Mouse (Mus musculus): ENCODE measurements around the gene Erbin. TPM values are rescaled to one million over a fixed set of nuclear protein-coding genes. Genes with fewer than 3 reads are reported as not detected.

The Erbin gene
- total and polyA plus RNA-seq, 3 experiments: 5.8 to 88.9 (median 88.6) TPM

DNA sequence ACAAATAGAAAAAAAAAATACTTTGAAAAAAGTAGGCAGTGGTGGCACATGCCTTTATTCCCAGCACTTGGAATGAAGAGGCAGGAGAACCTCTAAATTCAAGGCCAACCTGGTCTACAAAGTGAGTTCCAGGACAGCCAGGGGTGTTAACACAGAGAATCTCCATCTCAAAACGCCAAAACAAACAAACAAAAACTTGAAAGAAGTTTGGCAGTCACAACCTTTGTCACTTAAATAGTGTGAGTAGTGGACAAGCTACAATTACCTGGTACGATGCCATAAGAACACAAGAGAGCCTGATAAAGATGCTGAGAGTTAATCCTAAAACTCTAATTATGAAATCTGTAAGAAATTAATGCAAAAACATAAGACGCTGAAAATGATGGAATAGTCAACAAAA is 8.0 kb downstream of the Erbin start:
- no peak for DNase-seq

- no peak for DNase-seq
Observed at GRCm38 (mm10) chr13:103910598-103910997, 9.7 kb downstream of the Erbin start.

DNA sequence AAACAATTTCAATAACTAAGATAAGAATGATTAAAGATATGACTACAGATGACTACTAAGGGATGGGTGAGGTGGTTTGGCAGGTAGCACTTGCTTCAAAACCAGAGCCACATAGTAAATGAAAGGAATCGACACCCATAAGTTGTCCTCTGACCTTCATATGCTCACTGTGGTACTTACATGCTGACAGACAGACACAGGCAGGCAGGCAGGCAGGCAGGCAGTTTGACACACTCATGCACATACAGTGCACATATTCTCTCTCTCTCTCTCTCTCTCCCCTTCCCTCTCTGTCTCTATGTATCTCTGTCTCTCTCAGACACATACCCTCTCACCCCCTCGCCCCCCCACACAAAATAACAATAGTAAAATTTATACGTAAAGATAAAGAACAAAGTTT is 10.4 kb downstream of the Erbin start:
- no peak for DNase-seq

DNA sequence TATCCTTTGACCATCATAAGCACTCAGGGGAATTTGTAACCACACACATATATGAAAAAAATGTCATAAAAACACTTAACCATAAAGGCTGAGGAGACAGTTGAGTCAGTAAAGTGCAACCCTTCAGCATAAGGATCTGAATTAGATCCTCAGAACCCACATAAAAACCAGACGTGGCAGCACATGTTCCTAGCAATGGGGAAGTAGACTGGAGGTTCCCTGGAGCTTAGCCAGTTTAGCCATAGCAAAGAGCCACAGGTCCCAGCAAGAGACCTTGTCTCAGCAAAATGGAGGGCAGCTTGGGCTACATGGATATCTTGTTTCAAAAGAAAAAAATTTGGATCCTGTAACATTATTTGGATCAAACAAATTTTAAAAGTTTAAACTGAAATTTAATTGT is 20.3 kb downstream of the Erbin start:
- no peak for DNase-seq

- DNase-seq: no peak
Observed at GRCm38 (mm10) chr13:103897606-103898005, 22.7 kb downstream of the Erbin start.

DNA sequence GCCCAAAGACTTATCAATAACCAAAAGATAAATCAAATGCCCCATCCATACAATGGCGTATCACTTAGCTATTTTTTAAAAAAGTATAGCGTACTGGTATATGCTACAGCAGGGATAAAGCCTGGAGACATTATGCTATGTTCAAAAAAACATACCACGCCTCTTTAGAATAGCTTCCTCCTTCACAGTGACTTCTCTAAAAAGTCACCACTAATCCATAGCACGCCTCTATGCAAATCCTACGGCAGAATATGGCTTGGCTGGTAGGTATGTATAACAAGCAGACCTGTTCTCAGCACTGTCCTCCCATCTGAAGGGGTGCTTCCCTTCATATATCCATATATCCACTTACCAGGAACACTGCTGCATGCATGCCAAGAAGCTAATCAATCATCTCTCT is 27.2 kb downstream of the Erbin start:
- DNase-seq: no peak

- no peak for DNase-seq
Observed at GRCm38 (mm10) chr13:103890038-103890437, 30.3 kb downstream of the Erbin start.

DNA sequence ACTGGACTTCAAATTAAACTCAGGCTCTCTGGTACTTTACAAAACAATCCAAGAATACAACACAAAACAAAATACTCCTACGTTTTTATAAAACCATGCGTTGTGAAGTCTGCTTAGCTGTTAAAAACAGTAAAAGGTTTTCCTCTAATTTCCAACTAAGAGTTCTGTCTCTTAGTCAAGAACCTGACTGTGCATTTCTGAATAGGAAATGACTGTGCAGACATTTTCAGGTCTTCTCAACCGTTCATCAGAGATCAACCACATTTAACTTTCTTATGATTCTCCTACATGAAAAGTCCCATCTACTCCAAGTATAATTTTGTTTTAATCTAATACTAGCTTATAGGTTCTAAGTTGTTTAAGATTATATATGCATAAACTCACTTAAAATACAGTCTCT is 33.8 kb downstream of the Erbin start:
- no peak for DNase-seq

- no peak for DNase-seq
Observed at GRCm38 (mm10) chr13:103881200-103881599, 39.1 kb downstream of the Erbin start.

GRCm38 (mm10) chr13:103876743-103877142 is 43.6 kb downstream of the Erbin start:
- no peak for DNase-seq

- DNase-seq: no peak
Observed at GRCm38 (mm10) chr13:103875823-103876514, 44.3 kb downstream of the Erbin start.

DNA sequence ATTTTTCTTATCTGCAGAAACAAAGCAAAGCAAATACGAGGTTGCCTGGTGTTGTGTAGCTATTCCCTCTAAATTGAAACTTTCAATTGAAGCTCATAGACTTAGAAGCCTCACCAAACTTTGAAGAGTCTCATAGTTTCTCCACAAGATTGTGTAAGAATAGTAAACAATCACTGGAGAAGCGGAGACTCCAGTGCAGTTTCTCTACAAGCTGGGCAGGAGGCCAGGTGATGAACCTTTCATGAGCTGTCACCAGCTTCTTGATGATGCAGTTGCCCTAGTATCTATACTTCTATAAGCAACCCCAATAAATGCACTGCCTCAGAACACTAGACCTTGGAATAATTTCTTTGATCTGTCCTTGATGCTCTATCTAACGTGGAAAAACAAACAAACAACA is 49.5 kb downstream of the Erbin start:
- DNase-seq: peak; percentile 79

DNA sequence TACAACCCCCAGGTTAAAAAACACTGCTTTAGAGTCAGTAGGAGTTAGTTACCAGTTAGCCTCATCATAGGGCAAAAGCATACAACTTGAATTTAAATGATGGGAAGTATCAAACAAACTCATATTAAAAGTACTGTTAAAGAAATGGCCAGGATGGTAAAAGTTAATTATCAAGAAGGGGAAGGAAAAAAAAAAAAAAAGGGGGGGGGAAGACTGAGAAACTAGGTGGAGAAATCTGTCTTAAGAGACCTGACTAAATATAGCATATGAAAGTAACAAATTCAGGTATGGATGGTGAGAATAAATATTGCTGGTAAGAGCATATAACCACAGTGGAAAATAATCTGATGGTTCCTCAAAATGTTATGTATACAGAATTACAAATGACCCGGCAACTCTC is 50.2 kb downstream of the Erbin start:
- DNase-seq: no peak

- DNase-seq: no peak
Observed at GRCm38 (mm10) chr13:103868875-103869274, 51.4 kb downstream of the Erbin start.

DNA sequence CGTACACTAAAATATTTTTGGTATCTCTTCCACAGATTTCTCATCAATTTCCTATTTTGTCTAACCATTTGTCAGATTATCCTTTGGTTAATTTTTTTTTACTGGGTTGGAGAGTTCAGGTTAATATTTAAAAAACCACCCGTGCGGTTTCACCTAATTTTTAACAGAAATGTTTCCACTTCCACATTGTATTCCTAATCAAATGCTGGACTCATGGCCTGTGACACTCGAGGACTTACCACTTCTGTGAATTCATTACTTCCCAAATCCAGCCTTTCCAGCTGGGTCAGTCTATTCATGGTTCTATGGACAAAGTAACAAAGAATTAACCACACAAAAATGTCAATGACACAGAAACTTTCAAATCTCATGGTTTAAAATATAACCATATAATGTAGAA is 58.3 kb downstream of the Erbin start:
- no peak for DNase-seq

DNA sequence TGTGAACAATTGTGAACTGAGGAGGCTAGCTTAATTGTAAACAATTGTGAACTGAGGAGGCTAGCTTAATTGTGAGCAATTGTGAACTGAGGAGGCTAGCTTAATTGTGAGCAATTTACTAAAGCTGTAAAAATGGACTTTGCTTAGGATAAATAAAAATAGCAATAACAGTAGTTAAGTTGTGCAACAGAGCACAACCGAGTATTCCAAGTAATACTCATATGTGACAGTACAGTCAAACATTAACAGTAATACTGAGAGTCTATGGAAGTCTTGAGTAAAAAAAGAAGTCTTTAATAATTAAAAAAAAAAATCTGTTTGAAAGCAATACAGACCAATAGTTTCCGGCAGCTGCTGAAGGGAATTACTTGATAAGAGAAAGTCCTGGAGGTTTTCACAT is 61.3 kb downstream of the Erbin start:
- no peak for DNase-seq

- no peak for DNase-seq
Observed at GRCm38 (mm10) chr13:103847614-103848013, 72.7 kb downstream of the Erbin start.

DNA sequence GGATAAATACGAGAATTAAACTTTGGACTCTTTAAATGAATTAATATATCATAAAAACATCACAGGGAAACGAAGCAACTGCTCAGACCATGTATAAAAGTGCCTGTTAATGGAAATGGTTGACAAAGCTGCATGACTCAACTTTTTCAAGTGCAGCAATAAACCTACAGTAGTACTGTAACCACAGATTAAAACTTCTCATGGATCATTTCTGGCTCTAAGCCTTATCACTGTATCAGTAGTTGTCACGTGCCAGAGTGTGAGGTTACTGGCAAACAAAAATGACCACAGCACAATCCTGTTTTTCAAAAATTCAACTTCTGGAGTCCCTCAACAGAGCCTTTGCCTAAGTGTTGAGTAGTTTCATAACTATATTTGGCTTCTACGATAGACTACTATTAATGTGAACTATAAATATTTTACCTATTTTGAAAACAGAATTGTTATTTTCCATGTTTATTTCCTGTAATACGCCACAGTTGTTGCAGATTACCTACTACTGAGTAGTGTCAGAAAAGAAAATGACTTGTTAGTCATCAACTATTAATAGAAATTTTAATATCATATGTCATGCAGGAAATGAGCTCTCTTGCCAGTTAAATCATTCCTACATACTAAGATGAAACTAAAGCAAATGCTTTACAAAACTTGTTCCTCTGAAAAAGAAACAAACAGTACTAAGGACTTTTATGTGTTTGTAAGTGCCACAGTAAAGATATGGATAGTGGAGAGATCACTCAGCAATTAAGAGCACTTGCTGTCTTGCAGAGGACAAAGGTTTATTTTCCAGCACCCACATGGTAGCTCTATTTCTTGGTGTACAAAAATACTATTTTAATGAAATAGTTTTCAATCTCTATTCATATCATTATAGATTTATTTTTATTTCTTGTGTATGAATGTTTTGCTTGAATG is 78.8 kb downstream of the Erbin start:
- no peak for DNase-seq

DNA sequence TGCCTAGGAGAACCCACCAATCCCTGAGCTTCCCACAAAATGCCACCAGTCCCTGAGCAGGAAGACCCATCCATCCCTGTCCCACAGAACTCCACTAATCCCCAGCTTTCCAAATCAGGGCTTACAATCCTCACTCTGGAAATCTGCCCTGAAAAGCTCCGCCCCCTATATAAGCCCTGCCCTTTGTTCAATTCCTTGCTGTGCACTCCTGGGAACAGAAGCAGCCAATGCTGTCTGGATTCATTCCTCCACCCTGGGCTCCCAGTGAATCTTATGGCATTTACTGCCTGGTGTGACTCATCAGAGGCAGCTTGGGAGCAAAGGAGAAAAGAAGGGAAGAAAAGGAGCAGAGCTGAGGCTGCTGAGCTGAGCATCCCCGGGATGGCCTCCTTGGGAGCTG is 81.7 kb downstream of the Erbin start:
- peak; percentile 23 for DNase-seq

- DNase-seq: no peak
Observed at GRCm38 (mm10) chr13:103829623-103830135, 90.6 kb downstream of the Erbin start.

DNA sequence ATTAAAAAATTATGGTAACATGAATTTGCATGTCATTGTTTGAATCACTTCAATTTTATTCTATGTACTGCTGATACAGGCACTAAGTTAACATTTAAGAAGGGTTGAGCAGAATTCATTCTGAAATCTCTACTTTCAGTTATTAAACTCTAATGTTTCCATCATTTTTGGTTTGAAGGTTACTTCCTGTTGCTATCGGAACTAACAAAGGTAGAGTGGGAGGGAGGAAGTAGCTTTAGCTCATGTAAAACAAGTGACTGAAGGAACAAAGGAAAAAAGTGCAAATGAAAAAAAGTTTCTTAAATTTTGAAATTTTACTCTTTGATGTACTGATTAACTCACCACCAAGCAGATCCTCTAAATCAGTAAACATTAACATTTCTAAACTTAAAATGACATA is 98.0 kb downstream of the Erbin start:
- no peak for DNase-seq

DNA sequence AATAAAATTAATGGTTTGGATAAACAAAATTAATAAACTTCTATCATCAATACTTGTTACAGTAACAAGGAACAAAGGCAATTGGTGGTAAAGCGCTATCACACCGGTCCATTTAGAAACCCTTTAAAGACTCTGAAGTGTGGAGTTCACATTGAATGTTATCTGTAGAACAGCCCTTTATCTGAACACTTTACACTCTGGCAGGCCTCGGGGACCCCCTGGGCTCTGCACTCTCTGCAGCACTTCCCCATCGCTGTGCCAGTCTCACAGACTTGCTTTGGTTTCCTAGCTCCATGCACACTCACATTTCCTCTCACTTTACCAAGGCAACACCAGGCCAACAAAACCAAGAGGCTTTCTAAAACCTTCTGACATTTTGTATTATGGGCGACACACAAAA is 100.9 kb downstream of the Erbin start:
- no peak for DNase-seq

DNA sequence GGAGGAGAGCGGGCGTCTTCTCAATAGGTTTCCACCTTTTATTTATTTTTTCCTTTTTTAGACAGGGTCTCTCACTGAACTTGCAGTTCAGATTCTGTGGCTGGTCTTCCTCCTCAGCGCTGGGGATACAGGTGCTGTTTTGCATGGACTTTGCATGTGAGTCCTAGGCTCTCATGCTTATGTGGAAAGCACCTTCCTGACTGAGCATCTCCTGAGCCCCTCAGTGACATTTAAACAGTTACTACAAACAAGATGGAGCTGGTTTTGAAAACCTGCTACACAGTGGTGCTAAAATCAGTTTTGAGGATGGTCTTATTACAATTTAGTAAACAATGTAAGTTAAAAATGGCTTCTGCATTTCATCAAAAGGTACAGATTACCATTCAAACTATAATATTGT is 102.4 kb downstream of the Erbin start:
- no peak for DNase-seq

All from adrenal gland, adult 2 months (tissue).